Mouse (Mus musculus): ENCODE measurements around the gene Pjvk. TPM values are rescaled to one million over a fixed set of nuclear protein-coding genes. Genes with fewer than 3 reads are reported as not detected.

Pjvk gene
- polyA plus RNA-seq, 1 experiment: not detected

- no peak for DNase-seq (ENCODE audit: low read depth, low spot score)
- 44% methylated on average over 8 of the region's 8 CpGs for WGBS
Observed at GRCm38 (mm10) chr2:76659419-76659818, 11.1 kb downstream of the Pjvk start.

DNA sequence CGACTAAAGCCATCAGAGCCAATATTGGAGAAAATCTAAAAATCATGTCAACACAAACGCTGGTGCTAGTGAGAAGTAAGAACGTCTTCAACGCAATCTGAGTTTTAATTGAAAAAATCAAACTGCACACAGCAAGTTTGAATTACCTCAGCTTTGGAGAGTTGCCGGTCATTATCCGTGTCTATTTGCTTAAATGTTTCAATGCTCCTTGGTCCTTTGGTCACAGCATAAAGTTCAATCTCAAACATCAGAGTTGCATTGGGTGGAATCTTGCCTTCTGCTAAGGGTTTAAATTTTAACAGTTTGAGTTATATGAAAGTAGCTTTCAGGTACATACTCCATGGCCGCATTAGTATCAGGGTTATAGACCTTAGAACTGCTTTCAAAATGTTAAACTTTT lies 17.3 kb downstream of the Pjvk start:
- 94% methylated on average over 7 of the region's 7 CpGs for WGBS
- DNase-seq (ENCODE audit: low read depth, low spot score): no peak

GRCm38 (mm10) chr2:76667200-76667599 lies 18.9 kb downstream of the Pjvk start:
- WGBS: 75% methylated on average over 5 of the region's 5 CpGs

DNA sequence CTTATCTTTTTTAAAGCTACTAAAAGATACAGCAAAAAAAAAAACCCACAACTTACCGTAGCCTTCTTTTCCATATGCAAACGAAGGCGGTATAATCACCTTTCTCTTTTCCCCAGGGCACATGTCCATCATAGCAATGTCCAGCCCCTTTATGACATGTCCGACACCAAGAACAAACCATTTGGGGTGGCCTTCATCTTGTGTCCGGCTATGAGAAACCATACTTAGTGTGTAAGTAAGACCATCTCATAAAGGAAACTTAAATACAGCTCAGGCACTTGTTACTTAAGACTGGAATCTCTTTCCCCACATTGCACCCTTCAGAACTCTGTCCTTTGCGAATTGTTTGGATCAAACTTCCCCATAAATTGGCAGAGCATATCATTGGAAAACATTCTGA lies 23.4 kb downstream of the Pjvk start:
- DNase-seq (ENCODE audit: low read depth, low spot score): no peak
- 39% methylated on average over 6 of the region's 6 CpGs for WGBS

More at GRCm38 (mm10) chr2:76667200-76667599, 18.9 kb downstream of the Pjvk start:
- no peak for DNase-seq (ENCODE audit: low read depth, low spot score)

GRCm38 (mm10) chr2:76672134-76672745 lies 24.0 kb downstream of the Pjvk start:
- no peak for DNase-seq (ENCODE audit: low read depth, low spot score)

GRCm38 (mm10) chr2:76672966-76673392 lies 24.7 kb downstream of the Pjvk start, which contains the start of gene Fkbp7:
TSS of gene Fkbp7 (minus strand) at chr2:76673116.
- no peak for DNase-seq (ENCODE audit: low read depth, low spot score)
- under 1% methylated on average over 17 of the region's 17 CpGs for WGBS

More at GRCm38 (mm10) chr2:76672134-76672745, 24.0 kb downstream of the Pjvk start:
- WGBS: 3% methylated on average over 9 of the region's 9 CpGs

DNA sequence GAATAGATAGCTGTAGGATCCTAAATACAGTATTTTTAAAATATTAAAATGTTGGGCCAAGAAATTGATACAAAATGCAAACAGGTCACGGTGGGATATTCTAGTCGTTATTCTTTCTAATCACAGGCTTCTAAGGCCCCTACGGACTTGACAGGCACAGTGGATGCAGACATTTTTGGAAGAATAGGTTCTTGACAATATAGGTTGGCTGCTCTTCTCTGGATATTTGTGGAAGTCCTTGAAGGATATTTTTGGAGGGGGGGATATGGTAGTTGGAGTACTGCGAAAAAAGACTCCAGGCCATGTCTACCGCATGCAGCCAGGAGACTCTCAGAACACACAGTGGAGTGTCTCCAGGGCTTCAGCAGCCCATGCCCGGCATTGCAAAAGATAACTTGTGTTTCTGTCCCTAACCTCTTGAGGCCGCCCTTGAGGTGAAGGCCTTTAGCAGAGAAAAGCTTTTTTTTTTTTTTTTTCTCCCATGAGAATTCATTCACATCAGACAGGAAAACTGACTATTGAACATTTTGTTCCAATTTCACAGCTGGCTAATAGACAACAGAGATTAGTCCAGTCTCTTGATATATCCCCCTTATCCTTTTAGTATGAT lies 25.3 kb downstream of the Pjvk start:
- WGBS: 39% methylated on average over 7 of the region's 7 CpGs
- no peak for DNase-seq (ENCODE audit: low read depth, low spot score)

DNA sequence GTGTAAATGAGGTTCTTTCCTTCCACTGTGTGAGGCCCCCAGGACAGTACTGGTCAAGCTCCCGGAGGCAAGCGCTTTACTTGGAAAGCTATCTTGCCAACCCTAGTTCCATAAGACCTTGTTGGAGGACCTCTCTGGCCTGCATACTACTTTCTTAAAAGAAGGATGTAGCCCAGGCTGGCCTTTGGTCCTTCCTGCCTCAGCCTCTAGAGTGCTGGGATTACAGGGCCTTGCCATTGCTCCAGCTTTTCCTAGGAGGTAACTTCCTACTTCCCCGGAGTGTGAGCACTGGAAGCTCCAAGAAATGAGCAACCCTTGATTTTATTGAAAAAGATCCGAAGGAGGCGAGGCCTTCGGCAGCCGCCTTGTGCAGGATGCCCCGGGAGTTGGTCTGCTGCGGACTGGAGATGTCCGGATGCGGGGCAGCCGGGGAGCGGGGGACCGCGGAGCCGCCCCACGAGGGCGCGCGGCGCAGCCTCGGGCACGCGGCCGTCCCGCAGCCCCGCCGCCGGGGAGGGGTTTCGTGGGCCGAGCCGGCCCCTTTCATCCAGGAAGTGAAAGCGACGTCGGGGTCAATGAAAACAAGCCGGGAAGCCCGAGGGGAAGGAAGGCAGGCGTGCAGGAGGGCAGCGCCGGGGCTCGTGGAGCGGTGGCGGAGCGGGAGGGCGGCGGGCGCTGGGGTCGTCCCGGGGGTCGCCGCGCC lies 26.6 kb downstream of the Pjvk start, which contains the start of gene Plekha3:
Gene Plekha3, plus strand, starts transcription at position 557 of the 703 bp plus-strand sequence.
- WGBS: 4% methylated on average over 52 of the region's 52 CpGs
- no peak for DNase-seq (ENCODE audit: low read depth, low spot score)

GRCm38 (mm10) chr2:76675451-76675850 lies 27.2 kb downstream of the Pjvk start:
- under 1% methylated on average over 44 of the region's 44 CpGs for WGBS
- DNase-seq (ENCODE audit: low read depth, low spot score): no peak

DNA sequence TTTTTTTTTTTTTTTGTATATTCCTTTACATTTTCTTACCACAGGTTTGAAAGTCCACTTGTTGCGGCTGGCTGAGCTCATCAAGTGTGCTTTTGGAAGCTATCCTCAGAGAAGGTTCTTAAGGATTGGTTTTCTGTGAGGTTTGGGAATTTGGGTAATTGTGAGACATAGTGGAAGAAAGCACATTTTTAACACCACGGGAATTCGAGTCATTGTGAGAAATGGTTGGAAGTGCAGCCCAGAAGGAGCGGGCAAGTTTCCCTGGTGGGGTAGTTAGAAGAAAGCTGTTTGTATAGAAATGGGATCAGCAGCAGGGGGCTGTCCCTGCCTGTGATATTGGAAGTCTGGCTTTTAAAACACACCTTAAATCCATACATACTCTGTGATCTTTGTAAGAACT lies 27.7 kb downstream of the Pjvk start:
- DNase-seq (ENCODE audit: low read depth, low spot score): no peak
- 6% methylated on average over 4 of the region's 4 CpGs for WGBS

GRCm38 (mm10) chr2:76676401-76677226 lies 28.3 kb downstream of the Pjvk start:
- WGBS: 17% methylated on average over 13 of the region's 13 CpGs
- no peak for DNase-seq (ENCODE audit: low read depth, low spot score)

DNA sequence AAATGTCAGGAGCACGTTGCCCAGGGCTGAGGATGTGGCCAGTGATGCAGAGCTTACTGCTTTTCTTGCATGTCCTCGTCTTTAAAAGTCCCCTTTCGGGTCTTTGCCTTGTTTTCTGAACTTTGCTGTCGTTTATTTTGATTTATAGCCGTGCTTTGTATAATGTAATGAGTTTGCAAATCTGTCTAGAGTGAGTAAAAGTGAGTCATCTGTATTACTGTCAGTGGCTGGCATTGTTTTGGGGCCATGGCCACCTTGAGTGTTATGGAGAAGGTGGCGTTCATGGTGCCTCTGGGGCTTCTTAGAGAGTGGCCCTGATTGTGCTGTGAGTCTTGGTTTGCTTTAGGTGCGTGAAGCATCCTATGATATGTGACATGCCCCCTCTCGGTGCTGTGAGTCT lies 34.0 kb downstream of the Pjvk start:
- WGBS: 74% methylated on average over 8 of the region's 8 CpGs
- no peak for DNase-seq (ENCODE audit: low read depth, low spot score)

DNA sequence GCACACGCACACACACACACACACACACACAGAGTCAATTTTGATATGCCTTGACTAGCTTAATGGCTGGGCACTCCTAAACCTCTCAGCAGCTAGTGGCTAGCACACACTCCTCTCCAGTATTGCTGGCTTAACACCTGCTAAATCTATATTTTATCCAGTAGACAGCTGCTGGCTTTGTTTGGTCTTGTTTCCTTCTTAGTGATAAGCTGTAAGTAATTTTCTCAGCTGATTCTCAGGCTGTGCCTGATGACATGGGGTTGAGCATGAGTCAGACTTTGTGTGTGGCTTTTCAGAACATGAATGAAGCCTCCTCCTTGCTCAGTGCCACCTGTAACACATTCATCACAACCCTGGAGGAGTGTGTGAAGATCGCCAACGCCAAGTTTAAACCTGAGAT lies 38.7 kb downstream of the Pjvk start:
- DNase-seq (ENCODE audit: low read depth, low spot score): no peak
- 95% methylated on average over 3 of the region's 3 CpGs for WGBS

DNA sequence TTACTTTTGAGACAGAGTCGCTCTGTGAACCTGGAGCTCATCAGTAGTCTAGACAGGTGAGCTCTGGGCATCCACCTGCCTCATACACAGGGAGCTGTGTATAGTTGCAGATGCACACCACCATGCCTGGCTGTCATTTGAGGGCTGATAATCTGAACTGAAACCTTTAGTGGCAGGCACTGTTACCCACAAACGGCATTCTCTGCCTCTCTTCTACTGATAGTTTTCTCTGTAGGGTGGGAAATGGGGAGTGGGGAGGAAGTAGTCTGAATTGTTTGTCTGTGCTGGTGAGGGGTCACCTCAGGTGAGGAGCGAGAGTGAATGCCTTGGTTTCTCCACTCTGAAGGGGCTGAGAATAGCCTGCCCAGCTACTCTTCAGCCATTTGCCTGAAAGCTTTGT lies 39.3 kb downstream of the Pjvk start:
- 74% methylated on average over 3 of the region's 3 CpGs for WGBS
- DNase-seq (ENCODE audit: low read depth, low spot score): no peak

- 61% methylated on average over 7 of the region's 7 CpGs for WGBS
- no peak for DNase-seq (ENCODE audit: low read depth, low spot score)
Observed at GRCm38 (mm10) chr2:76688162-76688561, 39.9 kb downstream of the Pjvk start.

DNA sequence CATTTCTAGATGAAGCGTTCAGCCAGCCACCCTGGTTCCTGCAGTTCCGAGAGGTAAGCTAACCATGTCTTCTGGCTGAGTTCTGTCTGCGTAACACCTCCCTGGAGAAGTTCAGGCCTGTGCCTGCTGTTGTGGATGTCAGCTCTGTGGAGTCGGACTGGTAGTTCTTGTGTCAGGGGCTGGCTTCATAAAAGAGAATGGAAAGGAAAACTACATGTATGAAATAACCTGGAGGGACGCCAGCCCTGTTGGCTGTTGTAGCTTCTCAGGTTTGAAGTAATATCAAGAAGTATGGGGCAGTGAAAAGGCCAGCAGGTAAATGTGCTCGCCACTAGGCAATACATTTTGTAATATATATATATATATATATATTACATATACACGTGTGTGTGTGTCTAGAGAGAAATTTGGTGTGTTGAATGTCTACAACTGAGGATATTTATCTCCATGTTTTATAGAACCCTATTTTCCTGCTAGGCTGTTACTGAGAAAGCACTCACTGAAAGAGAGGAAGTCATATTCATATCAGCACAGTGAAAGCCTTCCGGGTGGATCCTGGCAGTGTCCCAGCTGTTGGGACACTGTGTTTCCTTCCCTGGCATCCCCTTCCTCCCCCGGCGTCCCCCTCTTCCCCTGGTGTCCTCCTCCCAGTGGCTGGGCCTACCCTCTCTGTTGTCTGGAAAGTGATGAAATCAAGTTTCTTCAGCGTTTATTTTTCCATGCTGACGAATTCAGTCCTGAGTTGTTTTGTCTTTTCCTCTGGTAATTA lies 42.3 kb downstream of the Pjvk start:
- WGBS: 78% methylated on average over 12 of the region's 12 CpGs
- DNase-seq (ENCODE audit: low read depth, low spot score): no peak

DNA sequence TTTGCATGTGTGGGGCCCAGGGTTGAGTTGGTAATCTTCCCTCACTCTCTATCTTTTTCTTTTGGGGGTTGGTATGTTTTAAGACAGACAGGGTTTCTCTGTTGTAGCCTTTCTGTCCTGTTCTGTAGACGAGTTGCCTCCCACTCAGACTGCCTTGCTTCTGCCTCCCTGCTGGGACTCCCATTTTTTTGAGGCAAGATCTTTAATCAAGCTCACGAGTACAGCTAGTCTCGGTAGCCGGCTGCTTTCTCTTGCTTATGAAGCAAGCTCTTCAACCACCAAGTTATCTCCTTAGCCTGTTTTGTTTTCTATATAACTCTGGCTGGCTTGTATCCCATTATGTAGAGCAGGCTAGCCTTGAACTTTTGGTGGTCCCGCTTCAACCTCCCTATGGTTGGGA lies 45.5 kb downstream of the Pjvk start:
- WGBS: 89% methylated on average over 5 of the region's 5 CpGs

GRCm38 (mm10) chr2:76695290-76695689 lies 47.0 kb downstream of the Pjvk start:
- no peak for DNase-seq (ENCODE audit: low read depth, low spot score)
- 77% methylated on average over 6 of the region's 6 CpGs for WGBS

More for the DNA sequence above, 45.5 kb downstream of the Pjvk start:
- DNase-seq (ENCODE audit: low read depth, low spot score): no peak

DNA sequence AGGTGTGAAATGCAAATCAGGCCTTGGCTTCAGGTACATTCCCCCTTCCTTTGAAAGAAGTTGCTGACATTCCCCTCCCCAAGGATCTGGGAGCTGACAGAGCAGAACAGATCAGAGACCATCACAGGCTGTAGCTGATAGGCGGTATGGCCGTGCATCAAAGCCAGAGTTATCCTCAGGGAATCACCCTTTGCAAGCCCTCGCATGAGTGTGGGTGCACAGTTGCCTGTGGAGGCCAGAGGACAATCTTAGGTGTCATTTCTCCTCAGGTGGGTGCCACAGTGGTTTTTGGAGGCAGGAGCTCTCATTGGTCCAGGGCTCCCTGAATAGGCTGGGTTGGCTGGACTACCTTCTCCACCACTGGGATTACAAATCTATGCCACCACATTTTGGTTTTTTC lies 53.9 kb downstream of the Pjvk start:
- WGBS: 93% methylated on average over 3 of the region's 3 CpGs
- DNase-seq (ENCODE audit: low read depth, low spot score): no peak
